Mouse (Mus musculus): ENCODE results near the gene Cmbl. TPM values are rescaled to one million over a fixed set of nuclear protein-coding genes. Genes with fewer than 3 reads are reported as not detected.
A peak's percentile ranks its signal among the peaks of the same experiment; 100 is the strongest.
"Not testable (repeated sequence)": the region's sequence is repeated elsewhere in the genome, so short reads cannot be mapped to it uniquely, and the experiment has no call there.

The Cmbl gene
- total and polyA plus RNA-seq, 3 experiments, result 159 to 193 (median 177) TPM

DNA sequence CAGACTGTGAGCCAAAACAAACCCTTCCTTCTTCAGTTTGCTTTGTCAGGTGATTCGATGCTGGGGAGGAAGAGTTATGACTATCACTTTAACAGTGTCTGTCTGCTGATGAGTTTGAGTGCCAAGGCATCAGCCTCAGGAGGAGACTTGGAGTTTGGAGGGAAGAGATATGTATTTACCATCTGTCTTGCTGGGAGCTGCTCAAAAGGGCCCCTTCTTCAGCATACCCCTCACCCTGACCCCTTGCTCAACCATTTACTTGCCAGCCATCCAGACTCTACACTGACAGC is 24.7 kb upstream of the Cmbl start:
- no peak for DNase-seq

DNA sequence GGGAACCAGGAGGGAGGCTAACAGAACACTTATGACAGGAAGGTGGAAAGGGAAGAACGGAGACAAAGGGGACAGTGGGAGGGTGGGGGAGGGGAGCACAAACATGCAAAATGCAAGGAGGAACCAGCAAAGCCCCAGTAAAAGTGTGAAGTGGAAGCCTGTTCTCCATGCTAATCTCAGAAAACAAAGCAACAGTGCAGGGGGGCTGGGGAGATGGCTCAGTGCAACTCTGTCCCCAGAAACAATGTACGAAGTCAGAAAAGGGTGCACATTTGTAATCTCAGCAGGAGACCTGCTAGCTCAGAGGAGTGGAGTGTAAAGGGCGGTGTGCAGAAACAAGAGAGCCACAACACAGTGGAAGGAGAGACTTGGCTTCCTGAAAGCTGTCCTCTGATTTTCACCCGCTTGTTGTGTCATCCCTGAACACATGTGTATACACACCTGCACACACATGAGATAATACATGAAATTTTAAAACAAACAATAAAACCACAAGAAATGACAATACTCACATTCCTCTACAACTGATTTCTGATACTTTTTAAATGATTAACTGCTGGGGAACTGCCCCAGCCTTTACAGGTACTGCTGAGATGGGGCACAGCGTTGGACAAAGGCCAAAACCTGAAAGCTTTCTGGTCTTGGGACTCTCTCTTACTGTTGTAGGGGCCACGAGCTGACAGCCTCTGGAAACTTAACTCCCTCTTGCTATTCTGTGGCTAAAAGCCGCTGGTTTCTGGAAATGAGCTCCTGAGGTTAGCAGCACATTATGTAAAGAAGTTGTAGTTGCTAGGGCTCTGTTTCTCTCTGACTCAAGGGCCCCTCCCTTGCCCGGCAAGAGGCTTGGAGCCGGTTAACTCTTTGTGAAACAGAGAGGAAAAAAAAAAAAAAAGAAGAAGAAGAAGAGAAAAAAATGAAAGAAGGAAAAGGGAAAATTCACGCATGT is 22.9 kb upstream of the Cmbl start:
- DNase-seq, result no peak

DNA sequence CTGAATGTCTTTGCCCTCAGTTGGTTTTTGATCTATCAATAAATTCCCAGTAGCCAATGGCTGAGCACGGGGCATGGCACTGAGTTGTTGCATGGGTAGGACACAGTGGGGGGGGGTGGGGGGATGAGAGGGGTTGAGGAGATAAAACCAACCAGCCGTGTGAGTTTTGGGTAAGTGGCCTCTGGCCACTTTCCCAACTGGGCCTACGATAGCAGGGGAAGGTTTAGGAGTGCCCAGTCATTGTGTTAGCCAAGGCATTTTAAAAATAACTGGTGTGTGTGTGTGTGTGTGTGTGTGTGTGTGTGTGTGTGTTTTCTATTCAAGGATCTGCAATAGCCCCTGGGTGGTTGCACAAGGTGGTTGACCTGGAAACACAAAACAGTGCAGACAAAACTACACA is 21.9 kb upstream of the Cmbl start:
- no peak for DNase-seq

DNA sequence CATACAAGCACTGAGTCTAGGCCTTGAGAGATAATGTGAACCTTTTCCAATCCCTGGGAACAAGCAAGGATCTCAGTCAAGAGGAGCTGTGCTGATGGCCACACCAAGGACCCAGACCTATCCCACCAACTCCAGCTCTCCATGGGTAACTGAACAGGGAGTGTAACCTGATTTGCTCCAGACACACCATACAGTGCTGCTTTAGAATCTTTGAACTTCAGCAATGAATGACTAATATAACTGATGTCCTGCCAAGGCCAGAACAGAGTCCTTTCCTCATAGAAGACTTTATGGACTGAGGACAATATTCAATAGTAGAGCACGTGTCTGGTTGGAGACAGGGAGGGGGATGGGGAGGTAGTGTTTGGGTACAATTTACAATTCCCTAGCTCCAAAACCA is 20.1 kb upstream of the Cmbl start:
- no peak for DNase-seq

DNA sequence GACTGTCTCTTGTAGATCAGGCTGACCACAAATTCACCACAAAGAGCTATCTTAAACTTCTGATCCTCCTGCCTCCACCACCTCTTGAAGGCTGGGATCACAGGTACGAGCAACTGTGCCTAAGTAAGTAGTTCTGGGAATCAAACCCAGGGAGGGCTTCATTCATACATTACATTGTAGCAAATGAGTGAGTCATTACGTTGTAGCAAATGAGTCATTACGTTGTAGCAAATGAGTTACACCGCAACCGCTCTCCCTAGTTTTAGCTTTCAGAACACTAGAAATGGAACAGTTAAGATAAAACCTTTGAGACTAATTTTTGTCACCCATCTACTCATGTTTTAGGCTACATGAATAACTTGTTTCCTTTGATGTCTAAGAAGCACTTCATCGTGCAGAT is 18.9 kb upstream of the Cmbl start:
- no peak for DNase-seq

DNA sequence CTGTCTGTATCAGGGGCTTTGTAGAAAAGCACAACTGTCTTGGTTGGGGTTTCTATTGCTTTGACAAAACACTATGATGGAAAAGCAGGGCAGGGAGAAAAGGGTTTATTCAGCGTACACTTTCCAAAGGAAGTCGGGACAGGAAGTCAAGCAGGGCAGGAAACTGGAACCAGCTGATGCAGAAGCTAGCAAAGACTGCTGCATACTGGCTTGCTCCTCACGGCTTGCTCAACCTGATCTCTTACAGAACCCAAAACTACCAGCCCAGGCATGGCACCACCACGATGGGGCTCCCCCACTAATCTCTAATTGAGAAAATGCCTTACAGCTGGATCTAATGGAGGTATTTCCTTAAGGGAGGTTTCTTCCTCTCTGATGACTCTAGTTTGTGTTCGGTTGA is 17.8 kb upstream of the Cmbl start:
- no peak for DNase-seq

DNA sequence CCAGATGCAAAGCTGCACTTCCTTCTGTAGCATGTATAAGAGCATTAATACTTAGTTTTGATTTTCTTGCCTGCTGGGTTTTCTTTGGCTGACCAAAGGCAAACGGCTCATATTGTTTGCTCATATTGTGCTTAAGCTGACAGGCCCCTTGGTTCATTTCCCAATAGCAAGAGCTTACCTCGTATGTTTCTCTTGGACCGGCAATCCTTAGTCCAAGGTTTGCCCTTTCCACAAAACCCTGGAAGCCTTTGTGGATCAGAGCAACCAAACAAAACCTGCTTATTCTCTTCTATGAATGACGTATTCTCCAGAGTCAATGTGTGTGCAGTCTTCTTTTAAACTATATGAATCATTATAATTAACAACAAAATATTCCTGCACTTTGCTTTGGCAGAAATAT is 14.8 kb upstream of the Cmbl start:
- DNase-seq, result no peak

DNA sequence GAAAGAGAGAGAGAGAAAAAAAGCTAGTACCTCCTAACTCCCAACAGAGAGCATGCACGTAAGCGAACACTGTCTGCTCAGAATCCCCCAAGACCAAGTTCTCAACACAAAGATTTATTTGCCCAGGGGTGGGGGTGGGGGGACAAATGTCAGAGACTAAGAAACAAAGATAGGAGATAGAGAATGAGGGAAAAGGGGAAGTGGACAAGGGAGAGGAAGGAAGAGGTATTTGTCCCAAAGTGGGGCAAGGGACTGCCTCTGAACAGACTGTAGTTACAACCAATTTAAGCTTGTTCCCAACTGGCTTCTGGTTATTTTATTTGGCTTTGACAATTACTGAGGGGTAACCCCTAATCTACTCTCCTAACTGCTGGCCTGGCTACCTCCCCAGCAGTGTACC is 10.3 kb upstream of the Cmbl start:
- no peak for DNase-seq

DNA sequence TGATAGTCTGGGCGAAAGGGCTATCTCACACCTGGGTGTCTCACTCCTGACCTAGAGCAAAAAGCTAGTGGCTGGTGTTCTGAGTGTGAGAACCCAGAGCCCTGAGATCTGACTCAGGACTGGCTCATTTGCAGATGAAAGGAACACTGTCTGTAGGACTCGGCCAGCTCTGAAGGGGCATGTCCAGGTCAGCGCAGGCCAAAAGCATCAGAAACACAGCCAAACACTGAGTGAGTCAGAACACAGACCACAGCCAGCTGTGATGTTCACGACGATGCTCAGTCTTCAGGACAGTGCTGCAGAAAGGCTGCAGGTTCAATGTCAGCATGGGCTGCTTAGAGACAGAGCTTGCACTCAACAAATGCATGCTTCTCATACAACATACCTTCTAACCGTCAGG is 3.8 kb upstream of the Cmbl start:
- DNase-seq, result peak; percentile 75

DNA sequence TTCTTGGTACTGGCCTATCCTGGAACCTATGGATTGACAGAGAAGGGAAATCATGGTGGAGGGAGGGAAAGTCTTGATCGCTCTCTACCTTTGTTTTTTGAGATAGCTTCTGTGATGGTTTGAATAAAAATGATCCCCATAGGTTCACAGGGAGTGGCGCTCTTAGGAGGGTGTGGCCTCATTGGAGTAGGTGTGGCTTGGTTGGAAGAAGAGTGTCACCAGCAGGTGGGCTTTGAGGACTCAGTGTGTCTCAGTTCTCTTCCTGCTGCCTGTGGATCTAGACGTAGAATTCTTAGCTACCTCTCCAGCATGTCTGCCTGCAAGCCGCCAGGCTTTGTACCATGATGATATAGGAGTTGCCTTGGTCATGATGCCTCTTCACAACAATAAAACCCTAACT is 3.2 kb upstream of the Cmbl start:
- DNase-seq, result no peak

DNA sequence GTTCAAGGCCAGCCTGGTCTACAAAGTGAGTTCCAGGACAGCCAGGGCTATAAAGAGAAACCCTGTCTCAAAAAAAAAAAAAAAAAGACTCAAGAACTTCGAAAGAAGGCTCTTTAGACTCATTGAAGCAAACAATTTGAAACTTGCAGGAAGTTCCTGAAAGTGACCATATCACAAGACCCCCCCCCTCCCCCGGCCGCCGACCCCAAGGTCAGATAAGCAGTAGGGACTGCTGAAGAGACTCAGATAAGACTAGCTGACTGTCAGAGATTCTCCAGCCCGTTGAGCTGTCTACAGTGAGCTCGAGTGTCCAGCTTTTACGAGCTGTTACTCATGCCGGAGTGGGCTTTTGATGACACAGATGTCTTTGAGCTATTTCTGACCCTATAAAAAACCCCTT is 2.3 kb upstream of the Cmbl start:
- no peak for DNase-seq

DNA sequence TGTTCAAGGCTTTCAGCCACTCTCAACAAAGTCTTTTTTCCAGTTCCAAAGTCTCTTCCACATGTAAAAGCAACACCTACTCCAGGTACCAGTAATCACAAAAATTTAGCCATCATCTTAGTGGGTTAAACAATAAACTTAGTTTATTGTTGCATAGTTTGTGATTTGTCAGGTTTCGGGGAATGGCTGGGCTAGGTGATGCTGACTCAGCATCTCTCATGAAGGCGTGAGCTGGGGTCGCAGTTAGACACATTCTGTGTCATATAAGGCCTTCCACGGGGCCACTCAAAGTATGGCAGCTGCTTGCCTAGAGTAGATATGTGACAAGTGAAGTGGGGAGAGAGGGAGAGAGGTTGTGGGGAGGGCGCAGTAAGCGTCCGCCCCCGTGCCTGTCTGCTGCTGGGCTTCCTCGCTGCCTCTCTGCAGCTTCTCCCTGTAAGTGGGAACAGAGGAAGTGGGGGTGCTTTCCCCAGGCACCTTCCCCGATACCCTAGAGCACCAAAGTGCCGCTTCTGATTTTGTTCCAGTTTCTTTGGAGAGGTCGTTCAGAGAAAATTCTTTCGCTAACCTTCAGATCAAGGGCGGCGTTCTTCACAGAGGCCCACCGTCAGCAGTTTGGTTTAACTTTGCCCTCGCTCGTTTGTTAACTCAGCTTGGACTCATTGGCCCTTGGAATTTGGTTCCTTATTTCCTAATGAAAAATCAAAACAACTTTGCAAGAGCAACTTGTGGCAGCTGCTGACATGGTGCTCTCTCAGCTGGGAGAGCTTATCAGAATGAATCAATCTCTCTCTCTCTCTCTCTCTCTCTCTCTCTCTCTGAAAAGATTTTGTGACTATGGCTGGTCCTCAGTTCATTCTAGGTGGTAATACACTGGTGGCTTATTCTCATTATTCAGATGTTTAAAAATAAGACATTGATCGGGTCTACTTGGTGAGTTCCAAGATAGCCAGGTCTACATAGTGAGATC is 1.3 kb upstream of the Cmbl start:
- DNase-seq, result peak; percentile 81

DNA sequence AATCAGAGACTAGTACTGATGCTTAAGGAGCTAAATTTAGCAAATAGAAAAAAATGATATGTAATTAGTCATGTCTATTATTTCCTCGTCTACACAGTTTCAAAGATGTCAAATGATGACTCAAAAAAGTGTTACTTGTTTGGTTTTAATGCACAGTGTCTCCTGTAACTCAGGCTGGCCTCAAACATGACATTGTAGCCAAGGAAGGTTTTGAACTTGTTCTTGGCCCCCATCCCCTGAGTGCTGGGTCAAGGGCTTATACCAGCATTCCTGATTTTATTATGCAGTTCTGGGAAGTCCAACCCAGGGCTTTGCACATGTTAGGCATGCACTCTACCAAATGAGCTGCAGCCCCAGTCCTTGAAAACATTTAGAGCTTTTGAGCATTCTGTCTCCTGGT is 597 bp downstream of the Cmbl start:
- DNase-seq, result no peak

DNA sequence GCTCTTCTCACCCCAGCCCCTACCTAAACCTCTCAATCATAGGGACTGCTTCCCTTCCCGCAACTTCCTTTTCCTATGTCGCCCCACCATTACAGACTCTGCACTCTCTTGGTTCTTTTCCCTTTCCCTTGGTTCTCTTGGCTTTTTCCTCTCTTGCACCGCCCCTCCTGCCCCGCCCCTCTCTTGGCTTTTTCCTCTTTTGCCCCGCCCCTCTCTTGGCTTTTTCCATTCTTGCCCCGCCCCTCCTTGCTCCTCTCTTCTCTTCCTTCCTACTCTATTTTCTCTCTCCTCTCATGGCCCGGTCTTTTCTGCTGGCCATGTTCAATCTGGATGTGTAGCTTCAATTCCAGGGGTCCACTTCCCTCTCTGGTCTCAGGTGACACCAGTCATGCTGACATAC is 2.2 kb downstream of the Cmbl start:
- no peak for DNase-seq

DNA sequence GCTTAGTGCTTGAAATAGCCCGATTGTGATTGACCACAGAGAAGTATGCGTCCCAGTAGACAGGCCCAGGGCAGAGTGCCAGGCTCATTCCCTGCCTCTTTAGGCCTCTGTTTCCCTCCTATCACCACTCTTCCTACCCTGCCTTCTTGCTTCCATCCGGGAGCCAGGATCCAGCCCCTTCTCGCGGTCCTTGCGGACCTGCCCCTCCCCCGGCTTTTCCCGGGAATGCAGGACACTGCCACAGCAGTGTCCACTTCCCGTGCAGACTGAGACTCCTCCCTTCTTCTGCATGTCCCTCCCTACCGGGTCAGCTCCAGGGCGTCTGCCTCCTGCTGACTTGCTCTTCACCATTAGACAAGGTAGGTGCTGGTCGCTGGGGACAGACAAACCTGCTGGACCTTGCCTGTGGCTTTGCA is 3.4 kb downstream of the Cmbl start:
- peak; percentile 90 for DNase-seq

DNA sequence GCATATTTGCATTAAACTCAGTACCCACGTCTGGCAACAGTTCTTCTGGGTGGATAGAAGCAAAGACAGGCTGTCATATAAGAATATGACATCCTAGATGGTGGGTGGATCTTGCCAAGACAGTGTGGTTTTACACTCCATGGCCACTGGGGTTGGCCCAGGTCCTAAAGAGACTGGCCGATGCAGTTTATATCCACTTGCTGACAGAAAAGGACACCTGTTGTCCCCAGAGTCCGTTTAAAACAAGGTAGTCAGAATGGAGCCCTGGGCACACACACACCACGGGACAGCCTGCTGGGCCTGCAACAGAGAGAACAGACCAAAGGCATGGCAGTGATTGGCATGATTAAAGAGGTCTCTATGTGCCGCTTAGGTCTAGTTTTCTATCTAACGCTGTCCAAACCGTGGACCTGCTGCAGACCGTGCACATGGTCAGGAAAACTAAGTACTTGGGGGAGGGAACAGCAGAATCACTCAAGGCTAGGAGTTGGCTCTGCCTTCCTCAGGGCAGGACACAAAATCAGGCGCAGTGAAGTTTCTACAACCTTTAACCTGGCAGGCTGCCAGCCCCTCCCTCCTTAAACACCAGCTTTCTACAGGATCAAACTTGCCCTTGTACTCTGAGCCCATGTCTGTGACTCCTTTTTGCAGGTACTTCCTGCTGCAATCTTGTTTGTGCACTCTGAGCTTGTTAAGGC is 4.3 kb downstream of the Cmbl start:
- peak; percentile 79 for DNase-seq

DNA sequence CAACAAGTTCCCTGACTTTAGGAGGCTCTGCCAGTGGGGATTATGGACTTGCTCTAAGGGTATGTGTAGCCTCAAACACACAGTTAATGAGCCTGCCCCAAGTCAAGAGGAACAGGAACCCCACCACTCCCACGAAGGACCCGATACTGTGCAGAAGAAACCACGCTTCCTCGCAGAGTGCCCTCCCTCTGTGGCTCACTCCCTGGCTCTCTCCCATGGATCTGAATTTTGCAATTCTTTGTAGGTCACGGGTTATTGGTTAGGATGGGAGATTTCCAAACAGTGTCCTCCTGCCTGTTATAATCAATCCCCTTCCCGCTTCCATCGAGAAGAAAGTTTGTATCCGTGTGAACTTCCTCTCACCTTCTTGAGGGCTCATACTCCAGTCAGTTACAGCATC is 5.8 kb downstream of the Cmbl start:
- DNase-seq, result peak; percentile 75

DNA sequence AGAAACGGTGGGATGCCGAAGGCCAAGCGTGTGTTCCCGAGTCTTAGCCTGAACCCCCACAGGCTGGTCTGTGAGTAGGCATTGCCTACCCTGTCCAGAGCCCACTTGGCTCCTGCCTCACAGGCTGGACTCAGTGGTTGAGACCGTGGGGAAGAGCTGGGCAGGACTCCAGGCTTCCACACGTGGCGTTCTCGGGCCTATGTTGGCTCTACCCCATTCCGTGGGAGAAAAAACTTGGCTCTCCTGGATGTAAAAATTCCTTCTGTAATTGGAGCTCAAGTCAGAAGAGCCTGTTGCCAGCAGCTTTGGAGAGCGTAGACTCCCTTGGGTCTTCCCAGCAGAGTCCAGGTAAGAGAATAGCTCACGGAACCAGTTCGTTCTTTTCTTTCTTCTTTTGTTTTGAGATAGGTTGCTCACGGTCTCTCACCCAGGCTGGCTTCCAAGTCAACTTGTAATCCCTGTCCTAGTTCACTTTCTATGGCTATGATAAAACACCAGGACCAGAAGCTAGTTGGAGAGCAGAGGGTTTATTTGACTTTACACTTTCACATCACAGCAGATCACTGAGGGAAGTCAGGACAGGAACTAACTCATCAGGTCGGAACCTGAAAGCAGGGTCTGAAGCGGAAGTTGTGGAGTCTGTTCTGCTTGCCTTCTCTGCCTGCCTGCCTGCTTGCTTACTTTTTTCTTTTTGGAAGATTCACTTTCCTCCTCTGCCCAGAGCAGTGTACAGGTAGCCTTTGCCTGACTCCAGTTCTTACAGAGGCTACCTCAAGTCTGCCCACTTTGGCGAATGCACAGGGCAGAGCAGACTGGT is 6.9 kb downstream of the Cmbl start:
- DNase-seq, result peak; percentile 41

DNA sequence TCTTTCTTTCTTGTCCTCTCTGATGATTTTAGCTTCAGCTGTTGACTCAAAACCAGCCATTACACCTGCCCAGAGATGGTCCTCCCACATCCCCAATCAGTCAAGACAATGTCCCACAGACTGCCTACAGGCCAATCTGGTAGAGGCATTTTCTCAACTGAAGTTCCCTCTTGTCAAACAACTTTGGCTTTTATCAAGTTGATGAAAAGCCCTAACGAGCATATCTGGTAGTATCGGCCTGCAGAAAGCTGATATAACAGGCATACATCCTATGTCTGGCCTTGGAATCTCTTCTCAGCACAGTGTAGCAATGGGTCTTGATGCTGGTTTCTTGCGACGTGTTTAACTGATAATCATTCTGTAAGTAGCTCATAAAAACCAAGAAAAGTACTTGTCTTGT is 8.1 kb downstream of the Cmbl start:
- DNase-seq, result no peak

DNA sequence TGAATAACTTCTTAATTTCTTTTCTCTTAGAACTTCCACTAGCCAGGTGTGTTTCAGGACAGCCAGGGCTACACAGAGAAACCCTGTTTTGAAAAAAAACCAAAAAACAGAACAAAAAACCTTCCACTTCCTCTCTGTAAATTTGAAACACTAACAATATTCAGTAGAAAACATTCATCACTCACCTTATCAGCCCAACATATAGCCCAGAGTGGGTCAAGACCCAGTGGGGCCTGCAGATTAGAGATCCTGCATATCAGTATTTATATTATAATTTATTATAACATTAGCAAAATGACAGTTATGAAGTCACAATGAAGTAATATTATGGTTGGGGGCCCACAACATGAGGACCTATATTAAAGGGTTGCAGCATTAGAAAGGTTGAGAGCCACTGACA is 8.5 kb downstream of the Cmbl start:
- DNase-seq, result no peak

DNA sequence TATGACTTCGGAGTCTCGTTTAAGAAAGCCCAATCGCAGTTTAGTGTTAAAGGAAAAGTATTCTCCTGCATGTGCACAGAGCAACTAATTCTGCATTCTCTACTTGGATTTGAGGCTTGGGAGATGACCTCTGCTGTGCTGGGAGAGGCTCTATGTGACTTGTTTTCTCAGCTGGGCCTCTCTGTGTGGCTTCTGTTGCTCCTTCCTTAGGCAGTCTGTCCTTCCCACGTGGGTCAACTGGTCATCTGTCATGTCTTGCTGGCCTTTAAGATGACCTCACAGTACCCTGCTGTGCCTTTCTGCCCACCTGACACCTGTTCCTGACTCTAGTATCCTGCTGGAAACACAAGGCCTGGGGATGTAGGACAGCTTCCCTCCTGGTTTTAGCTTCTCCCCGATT is 10.9 kb downstream of the Cmbl start:
- no peak for DNase-seq

DNA sequence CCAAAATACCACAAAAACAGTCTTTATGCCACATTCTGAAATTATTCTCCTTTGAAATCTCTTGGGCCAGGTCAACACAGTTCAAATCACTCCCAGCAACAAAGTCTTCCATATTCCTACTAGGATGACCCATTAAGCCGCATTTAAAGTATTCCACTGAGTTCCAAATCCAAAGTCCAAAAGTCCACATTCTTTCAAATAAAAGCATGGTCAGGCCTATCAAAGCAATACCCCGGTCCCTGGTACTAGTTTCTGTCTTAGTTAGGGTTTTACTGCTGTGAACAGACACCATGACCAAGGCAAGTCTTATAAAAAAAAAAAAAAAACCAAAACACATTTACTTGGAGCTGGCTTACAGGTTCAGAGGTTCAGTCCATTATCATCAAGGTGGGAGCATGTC is 15.9 kb downstream of the Cmbl start:
- not testable (repeated sequence) for DNase-seq

Data from adrenal gland, adult 2 months (tissue).